Mouse (Mus musculus) neutrophil, adult 5-6 weeks (primary cell): ENCODE results near the gene Trrap. TPM values are rescaled to one million over a fixed set of nuclear protein-coding genes. Genes with fewer than 3 reads are reported as not detected.
"Not testable (repeated sequence)": the region's sequence is repeated elsewhere in the genome, so short reads cannot be mapped to it uniquely, and the experiment has no call there.

ENCODE experiments used
- ATAC-seq: fragments of 151-379, 151-347 bp; 2 replicates; pipeline ENCODE4 v1.8.0; 2017; ENCODE audit warnings: mild to moderate bottlenecking, moderate TSS enrichment; ENCODE audit not compliant: insufficient number of reproducible peaks, poor library complexity, low FRiP score, severe bottlenecking; ENCODE audit errors: extremely low read depth
- total RNA-seq: library from RNA; stranded (forward); fragments of 200-1000 nt; gene quantifications from 2 replicates; pipeline ENCODE4 v1.2.3, GENCODE M21; 2017

The Trrap gene
- 80.4 and 88.1 TPM in 2 replicates for total RNA-seq

GRCm38 (mm10) chr5:144767106-144767798, at the start of gene Trrap:
Gene Trrap (plus strand): TSS chr5:144767732.
- ATAC-seq: not testable (repeated sequence)

GRCm38 (mm10) chr5:144719781-144720180, 47.8 kb upstream of the Trrap start:
- ATAC-seq: no peak

- no peak for ATAC-seq
Observed at GRCm38 (mm10) chr5:144720281-144720680, 47.3 kb upstream of the Trrap start.

- no peak for ATAC-seq
Observed at GRCm38 (mm10) chr5:144724926-144725325, 42.6 kb upstream of the Trrap start.

- ATAC-seq: no peak
Observed at GRCm38 (mm10) chr5:144725554-144725953, 42.0 kb upstream of the Trrap start.

GRCm38 (mm10) chr5:144727119-144727518, 40.4 kb upstream of the Trrap start:
- no peak for ATAC-seq

GRCm38 (mm10) chr5:144728237-144728636, 39.3 kb upstream of the Trrap start:
- no peak for ATAC-seq

- no peak for ATAC-seq
Observed at GRCm38 (mm10) chr5:144729216-144729615, 38.3 kb upstream of the Trrap start.

GRCm38 (mm10) chr5:144733953-144734352, 33.6 kb upstream of the Trrap start:
- no peak for ATAC-seq

- ATAC-seq: peak; percentile 41; the same call in 1 of the 2 replicates
Observed at GRCm38 (mm10) chr5:144734949-144735348, 32.6 kb upstream of the Trrap start.

GRCm38 (mm10) chr5:144737101-144737500, 30.4 kb upstream of the Trrap start:
- ATAC-seq: no peak

GRCm38 (mm10) chr5:144752432-144752831, 15.1 kb upstream of the Trrap start:
- ATAC-seq: no peak

GRCm38 (mm10) chr5:144753041-144753440, 14.5 kb upstream of the Trrap start:
- ATAC-seq: peak; percentile 74

GRCm38 (mm10) chr5:144755191-144755590, 12.3 kb upstream of the Trrap start:
- ATAC-seq: no peak

- no peak for ATAC-seq
Observed at GRCm38 (mm10) chr5:144757402-144757801, 10.1 kb upstream of the Trrap start.

GRCm38 (mm10) chr5:144758422-144758821, 9.1 kb upstream of the Trrap start:
- no peak for ATAC-seq

- ATAC-seq: no peak
Observed at GRCm38 (mm10) chr5:144761161-144761868, 6.2 kb upstream of the Trrap start, which contains the start of gene Tmem130. Gene Tmem130 (minus strand): TSS chr5:144761818.

GRCm38 (mm10) chr5:144766026-144766425, 1.5 kb upstream of the Trrap start:
- no peak for ATAC-seq

GRCm38 (mm10) chr5:144766646-144767045, 886 bp upstream of the Trrap start:
- ATAC-seq: no peak
